28 mouse cellular contexts compared by ENCODE assay signal in the genomic region with DNA sequence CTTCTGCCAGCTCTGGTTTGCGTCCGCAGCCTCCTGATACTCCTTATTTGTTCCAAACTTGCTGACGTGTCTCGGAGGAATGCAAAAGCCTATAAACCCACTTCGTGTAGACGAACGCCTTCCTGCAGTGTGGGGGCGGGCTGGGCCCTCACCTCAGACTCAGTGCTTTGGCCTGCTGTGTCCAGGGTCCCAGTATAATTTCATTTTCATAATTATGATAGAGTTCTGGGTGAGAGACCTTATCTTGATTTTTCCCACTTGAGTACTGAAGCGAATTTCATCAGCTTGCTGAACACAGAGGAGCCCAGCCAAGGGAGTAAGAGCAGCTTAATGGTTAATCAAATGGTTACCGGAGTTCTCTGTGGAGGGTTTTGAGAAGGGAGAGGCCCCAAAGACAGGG. TPM values are rescaled to one million over a fixed set of nuclear protein-coding genes. Genes with fewer than 3 reads are reported as not detected.
DNase-seq lines count a peak whose midpoint lies in the region; ATAC-seq and TF ChIP-seq lines count a peak whose summit lies in the region.
"Had no signal": no experiment of that assay in that cellular context is flagged by ENCODE, and none has a peak within 500 bp of the region (broad histone marks: within the 10 kb centered on the region; RNA-seq: fewer than 3 reads in every experiment).

No protein-coding gene starts in this region.

- peak overlapping the region; percentile 19; the same call in 1 of the 2 replicates for H3K27ac ChIP-seq in kidney, adult 2 months (ENCODE audit: insufficient read depth, low read depth, low read length)
- peak overlapping the region; percentile 65 for H3K27ac ChIP-seq in lung, embryonic 14.5 days (ENCODE audit: low read depth)
- H3K27ac ChIP-seq in embryonic facial prominence, embryonic 10.5 days (replicated peaks) = peak overlapping the region; percentile 48; the same call in 1 of the 2 replicates
- 0 out of 2 replicates have a peak overlapping the region, but pooled peaks have one; percentile 9 for H3K27ac ChIP-seq in limb, embryonic 15.5 days
- H3K27ac ChIP-seq in midbrain, embryonic 16.5 days (ENCODE audit: low read length) = no peak overlapping the region
- H3K27ac ChIP-seq: embryonic facial prominence, embryonic 15.5 days; forebrain, embryonic 12.5 days; hindbrain, embryonic 15.5 days; liver, embryonic 14.5 days; neural tube, embryonic 12.5 days had no signal

- no peak overlapping the region for H3K4me3 ChIP-seq in kidney, adult 2 months (ENCODE audit: insufficient read depth, low read depth, low read length)
- H3K4me3 ChIP-seq in lung, embryonic 14.5 days (ENCODE audit: low read depth, low read length) = no peak overlapping the region
- H3K4me3 ChIP-seq in embryonic facial prominence, embryonic 10.5 days = no peak overlapping the region
- H3K4me3 ChIP-seq in limb, embryonic 15.5 days = no peak overlapping the region
- H3K4me3 ChIP-seq in midbrain, embryonic 16.5 days (ENCODE audit: low read depth, low read length) = no peak overlapping the region
- H3K4me3 ChIP-seq: embryonic facial prominence, embryonic 15.5 days; forebrain, embryonic 12.5 days; hindbrain, embryonic 10.5 days; hindbrain, embryonic 15.5 days; myocyte; neural tube, embryonic 12.5 days had no signal

- no peak overlapping the region for H3K9ac ChIP-seq in lung, embryonic 14.5 days
- H3K9ac ChIP-seq in limb, embryonic 15.5 days = no peak overlapping the region
- H3K9ac ChIP-seq in midbrain, embryonic 16.5 days (ENCODE audit: low read depth, low read length) = no peak overlapping the region
- H3K9ac ChIP-seq: embryonic facial prominence, embryonic 15.5 days; forebrain, embryonic 12.5 days; forebrain, postnatal 0 days; hindbrain, embryonic 15.5 days; liver, embryonic 14.5 days; neural tube, embryonic 12.5 days had no signal

- ATAC-seq in lung, embryonic 14.5 days (ENCODE audit: insufficient read depth) = no peak
- ATAC-seq in limb, embryonic 15.5 days (ENCODE audit: insufficient number of reproducible peaks, low FRiP score, low TSS enrichment, low read depth) = no peak
- no peak for ATAC-seq in midbrain, embryonic 16.5 days
- ATAC-seq: forebrain, postnatal 0 days; inflammation-experienced regulatory T-cells, adult 6 months had no signal

- no peaks in the 10 kb centered on the region for H3K9me3 ChIP-seq in lung, embryonic 14.5 days (ENCODE audit: low read depth, low read length)
- no peaks in the 10 kb centered on the region for H3K9me3 ChIP-seq in embryonic facial prominence, embryonic 10.5 days
- no peaks in the 10 kb centered on the region for H3K9me3 ChIP-seq in limb, embryonic 15.5 days
- no peaks in the 10 kb centered on the region for H3K9me3 ChIP-seq in midbrain, embryonic 16.5 days (replicated peaks; ENCODE audit: control insufficient read depth, low read length, poor library complexity, severe bottlenecking)
- H3K9me3 ChIP-seq: embryonic facial prominence, embryonic 15.5 days; forebrain, embryonic 12.5 days; hindbrain, embryonic 10.5 days; hindbrain, embryonic 15.5 days; neural tube, embryonic 12.5 days had no signal

- H3K4me2 ChIP-seq in lung, embryonic 14.5 days = no peak overlapping the region
- H3K4me2 ChIP-seq in limb, embryonic 15.5 days = no peak overlapping the region
- H3K4me2 ChIP-seq in midbrain, embryonic 16.5 days (ENCODE audit: low read length) = no peak overlapping the region
- H3K4me2 ChIP-seq: embryonic facial prominence, embryonic 15.5 days; forebrain, embryonic 12.5 days; hindbrain, embryonic 15.5 days; midbrain, embryonic 11.5 days; neural tube, embryonic 12.5 days had no signal

- peak; percentile 50 for DNase-seq in kidney, adult 2 months
- DNase-seq in kidney, adult 11 months = no peak
- DNase-seq in lung, embryonic 14.5 days = no peak
- no peak for DNase-seq in lung, postnatal 14 days
- no peak for DNase-seq in embryonic facial prominence, embryonic 10.5 days (ENCODE audit: low spot score)
- DNase-seq: adrenal gland, adult 8-10 months; cerebellum, adult 2 months; cerebellum, postnatal 14 days; forebrain, postnatal 0 days; gastrocnemius, postnatal 10 days; heart, postnatal 14 days; kidney, adult 9 months; layer of hippocampus, adult 9-11 months; lung, postnatal 36 days; right cerebral cortex, adult 18-20 months; right cerebral cortex, postnatal 4 days had no signal

- peaks cover 34% of the 10 kb centered on the region for H3K4me1 ChIP-seq in kidney, adult 2 months (ENCODE audit: control insufficient read depth, insufficient read depth, low read length)
- H3K4me1 ChIP-seq in lung, embryonic 14.5 days (ENCODE audit: insufficient read depth) = no peaks in the 10 kb centered on the region
- H3K4me1 ChIP-seq in embryonic facial prominence, embryonic 10.5 days = peaks cover 30% of the 10 kb centered on the region
- peaks cover 12% of the 10 kb centered on the region for H3K4me1 ChIP-seq in limb, embryonic 15.5 days
- no peaks in the 10 kb centered on the region for H3K4me1 ChIP-seq in midbrain, embryonic 16.5 days (ENCODE audit: control insufficient read depth, insufficient read depth, low read length)
- H3K4me1 ChIP-seq: forebrain, embryonic 12.5 days; hindbrain, embryonic 15.5 days; neural tube, embryonic 12.5 days had no signal

- H3K36me3 ChIP-seq in kidney, adult 2 months (ENCODE audit: control insufficient read depth, insufficient read depth, low read length) = no peaks in the 10 kb centered on the region; the same call in 1 of the 2 replicates
- peaks cover 53% of the 10 kb centered on the region for H3K36me3 ChIP-seq in lung, embryonic 14.5 days (ENCODE audit: insufficient read depth)
- H3K36me3 ChIP-seq in embryonic facial prominence, embryonic 10.5 days (replicated peaks) = peaks cover 85% of the 10 kb centered on the region
- H3K36me3 ChIP-seq in limb, embryonic 15.5 days = peaks cover 64% of the 10 kb centered on the region
- peaks cover 37% of the 10 kb centered on the region for H3K36me3 ChIP-seq in midbrain, embryonic 16.5 days (ENCODE audit: control insufficient read depth, insufficient read depth, low read length)

- 28% methylated on average over 10 of the region's 10 CpGs for WGBS in kidney, adult 2 months
- 64% methylated on average over 10 of the region's 10 CpGs for WGBS in lung, embryonic 14.5 days
- 61% methylated on average over 10 of the region's 10 CpGs for WGBS in embryonic facial prominence, embryonic 10.5 days
- 38% methylated on average over 10 of the region's 10 CpGs for WGBS in limb, embryonic 15.5 days
- WGBS in midbrain, embryonic 16.5 days = 86% methylated on average over 10 of the region's 10 CpGs

- H3K27me3 ChIP-seq in kidney, adult 2 months (replicated peaks; ENCODE audit: control insufficient read depth, insufficient read depth, low read length) = no peaks in the 10 kb centered on the region
- H3K27me3 ChIP-seq in lung, embryonic 14.5 days (ENCODE audit: insufficient read depth, low read length) = no peaks in the 10 kb centered on the region
- H3K27me3 ChIP-seq in embryonic facial prominence, embryonic 10.5 days (replicated peaks; ENCODE audit: low read depth, poor library complexity, severe bottlenecking) = no peaks in the 10 kb centered on the region
- H3K27me3 ChIP-seq in limb, embryonic 15.5 days = no peaks in the 10 kb centered on the region
- H3K27me3 ChIP-seq in midbrain, embryonic 16.5 days (ENCODE audit: control insufficient read depth, insufficient read depth, low read depth, low read length) = no peaks in the 10 kb centered on the region
- H3K27me3 ChIP-seq: CH12.LX; embryonic facial prominence, embryonic 15.5 days; forebrain, embryonic 12.5 days; hindbrain, embryonic 15.5 days; neural tube, embryonic 12.5 days had no signal

- no peak for TF ChIP-seq POLR2A in kidney, adult 2 months (IDR thresholded peaks at IDR 0.05; ENCODE audit: low read depth, low read length)

- no peak for TF ChIP-seq CTCF in kidney, adult 2 months (conservative IDR thresholded peaks at IDR 0.05; ENCODE audit: insufficient read depth, insufficient read length, low read depth, low read length)
- TF ChIP-seq CTCF in lung, embryonic 14.5 days (IDR thresholded peaks at IDR 0.05; ENCODE audit: low read depth) = no peak

RNA-seq across cellular contexts. Expression of a gene that starts 20.2 kb away (rescaled TPM):
- polyA plus RNA-seq in kidney, adult 2 months (2012; rRNA removed) = 18.4 and 22.2 TPM in 2 replicates
- 0.14 TPM in 2 replicates for polyA plus RNA-seq in lung, embryonic 14.5 days (2014; fragmentation: Nextera tagmentation; extraction: Ambion mirVana)
- 0.65 and 0.91 TPM in 2 replicates for polyA plus RNA-seq in embryonic facial prominence, embryonic 10.5 days (2016; fragmentation: Nextera tagmentation; extraction: Ambion mirVana)
- polyA plus RNA-seq in limb, embryonic 15.5 days (2015; fragmentation: Nextera tagmentation; extraction: Ambion mirVana) = 6.5 and 8.0 TPM in 2 replicates
- polyA plus RNA-seq in midbrain, embryonic 16.5 days (2015; fragmentation: Nextera tagmentation; extraction: Ambion mirVana) = 3.3 and 4.4 TPM in 2 replicates

RNA-seq across cellular contexts. Expression of a gene that starts 28.7 kb away (rescaled TPM):
- 219 and 228 TPM in 2 replicates for polyA plus RNA-seq in kidney, adult 2 months (2012; rRNA removed)
- 68.9 and 71.1 TPM in 2 replicates for polyA plus RNA-seq in lung, embryonic 14.5 days (2014; fragmentation: Nextera tagmentation; extraction: Ambion mirVana)
- 47.8 and 49.5 TPM in 2 replicates for polyA plus RNA-seq in embryonic facial prominence, embryonic 10.5 days (2016; fragmentation: Nextera tagmentation; extraction: Ambion mirVana)
- 84.1 and 95.5 TPM in 2 replicates for polyA plus RNA-seq in limb, embryonic 15.5 days (2015; fragmentation: Nextera tagmentation; extraction: Ambion mirVana)
- 125 TPM in 2 replicates for polyA plus RNA-seq in midbrain, embryonic 16.5 days (2015; fragmentation: Nextera tagmentation; extraction: Ambion mirVana)

RNA-seq across cellular contexts. Expression of a gene that starts 33.3 kb away (rescaled TPM):
- 21.5 and 23.5 TPM in 2 replicates for polyA plus RNA-seq in kidney, adult 2 months (2012; rRNA removed)
- polyA plus RNA-seq in lung, embryonic 14.5 days (2014; fragmentation: Nextera tagmentation; extraction: Ambion mirVana) = 158 and 162 TPM in 2 replicates
- polyA plus RNA-seq in embryonic facial prominence, embryonic 10.5 days (2016; fragmentation: Nextera tagmentation; extraction: Ambion mirVana) = 219 and 227 TPM in 2 replicates
- 130 and 132 TPM in 2 replicates for polyA plus RNA-seq in limb, embryonic 15.5 days (2015; fragmentation: Nextera tagmentation; extraction: Ambion mirVana)
- polyA plus RNA-seq in midbrain, embryonic 16.5 days (2015; fragmentation: Nextera tagmentation; extraction: Ambion mirVana) = 106 and 107 TPM in 2 replicates

RNA-seq across cellular contexts. Expression of a gene that starts 50.4 kb away (rescaled TPM):
- 375 and 393 TPM in 2 replicates for polyA plus RNA-seq in kidney, adult 2 months (2012; rRNA removed)
- 381 and 395 TPM in 2 replicates for polyA plus RNA-seq in lung, embryonic 14.5 days (2014; fragmentation: Nextera tagmentation; extraction: Ambion mirVana)
- 278 and 280 TPM in 2 replicates for polyA plus RNA-seq in embryonic facial prominence, embryonic 10.5 days (2016; fragmentation: Nextera tagmentation; extraction: Ambion mirVana)
- polyA plus RNA-seq in limb, embryonic 15.5 days (2015; fragmentation: Nextera tagmentation; extraction: Ambion mirVana) = 267 and 334 TPM in 2 replicates
- polyA plus RNA-seq in midbrain, embryonic 16.5 days (2015; fragmentation: Nextera tagmentation; extraction: Ambion mirVana) = 463 and 470 TPM in 2 replicates

RNA-seq across cellular contexts. Expression of a gene that starts 59.4 kb away (rescaled TPM):
- polyA plus RNA-seq in kidney, adult 2 months (2012; rRNA removed) = 0.78 and 1.2 TPM in 2 replicates
- 6.7 and 6.9 TPM in 2 replicates for polyA plus RNA-seq in lung, embryonic 14.5 days (2014; fragmentation: Nextera tagmentation; extraction: Ambion mirVana)
- polyA plus RNA-seq in embryonic facial prominence, embryonic 10.5 days (2016; fragmentation: Nextera tagmentation; extraction: Ambion mirVana) = 3.6 and 4.7 TPM in 2 replicates
- 15.0 and 15.4 TPM in 2 replicates for polyA plus RNA-seq in limb, embryonic 15.5 days (2015; fragmentation: Nextera tagmentation; extraction: Ambion mirVana)
- polyA plus RNA-seq in midbrain, embryonic 16.5 days (2015; fragmentation: Nextera tagmentation; extraction: Ambion mirVana) = 43.6 and 55.8 TPM in 2 replicates
